Mouse (Mus musculus) lung, postnatal 4 days (tissue): Measurements from ENCODE around the gene Nfx1.
A peak's percentile ranks its signal among the peaks of the same experiment; 100 is the strongest.
"Not testable (repeated sequence)": the region's sequence is repeated elsewhere in the genome, so short reads cannot be mapped to it uniquely, and the experiment has no call there.

Experiments used
- DNase-seq, 2 experiments: peaks; one replicate each; pipeline ENCODE4 v3.0.0; 2021

Nfx1 gene

GRCm38 (mm10) chr4:40970842-40971701, at the start of gene Nfx1:
Gene Nfx1 (plus strand): TSS chr4:40970906.
- peak; percentile 95 to 96 for DNase-seq

GRCm38 (mm10) chr4:40921288-40921687, 49.4 kb upstream of the Nfx1 start:
- no peak for DNase-seq

- no peak for DNase-seq
These were observed 47.5 kb upstream of the Nfx1 start for GRCm38 (mm10) chr4:40923087-40923651.

- no peak for DNase-seq
These were observed 45.1 kb upstream of the Nfx1 start for GRCm38 (mm10) chr4:40925568-40925967.

- no peak for DNase-seq
These were observed 41.7 kb upstream of the Nfx1 start for GRCm38 (mm10) chr4:40929046-40929445.

GRCm38 (mm10) chr4:40933694-40934093, 37.0 kb upstream of the Nfx1 start:
- no peak for DNase-seq

- DNase-seq = not testable (repeated sequence)
These were observed 36.3 kb upstream of the Nfx1 start for GRCm38 (mm10) chr4:40934369-40934768.

GRCm38 (mm10) chr4:40936175-40936839, 34.4 kb upstream of the Nfx1 start:
- peak; percentile 8 to 52 for DNase-seq

GRCm38 (mm10) chr4:40938793-40939192, 31.9 kb upstream of the Nfx1 start:
- no peak for DNase-seq

GRCm38 (mm10) chr4:40943651-40944050, 27.1 kb upstream of the Nfx1 start:
- DNase-seq = no peak

GRCm38 (mm10) chr4:40946516-40947121, 24.1 kb upstream of the Nfx1 start:
- DNase-seq = no peak

- DNase-seq = no peak
These were observed 23.0 kb upstream of the Nfx1 start for GRCm38 (mm10) chr4:40947565-40948159.

- DNase-seq = peak; percentile 99 to 100
These were observed 22.5 kb upstream of the Nfx1 start, which contains the start of the genes Bag1 and Chmp5 for GRCm38 (mm10) chr4:40948160-40948708. Gene Bag1 (minus strand): TSS chr4:40948294. Gene Chmp5 (plus strand): TSS chr4:40948407.

- peak in 1 of 2 experiments; percentile 22 for DNase-seq
These were observed 17.2 kb upstream of the Nfx1 start for GRCm38 (mm10) chr4:40953521-40953920.

GRCm38 (mm10) chr4:40955942-40956341, 14.8 kb upstream of the Nfx1 start:
- DNase-seq = no peak

- DNase-seq = no peak
These were observed 7.2 kb upstream of the Nfx1 start for GRCm38 (mm10) chr4:40963536-40963935.

- DNase-seq = no peak
These were observed 1.5 kb upstream of the Nfx1 start for GRCm38 (mm10) chr4:40969161-40969560.

GRCm38 (mm10) chr4:40969781-40970591, 720 bp upstream of the Nfx1 start:
- DNase-seq = peak in 1 of 2 experiments; percentile 20

- DNase-seq = no peak
These were observed 189 bp upstream of the Nfx1 start for GRCm38 (mm10) chr4:40970592-40970841.

GRCm38 (mm10) chr4:40971744-40972143, 1.0 kb downstream of the Nfx1 start:
- peak; percentile 43 to 66 for DNase-seq

GRCm38 (mm10) chr4:40974011-40974410, 3.3 kb downstream of the Nfx1 start:
- DNase-seq = no peak

- no peak for DNase-seq
These were observed 5.0 kb downstream of the Nfx1 start for GRCm38 (mm10) chr4:40975678-40976077.
